Mouse (Mus musculus): ENCODE data around the gene Slc37a2. TPM values are rescaled to one million over a fixed set of nuclear protein-coding genes. Genes with fewer than 3 reads are reported as not detected.

The Slc37a2 gene
- polyA plus RNA-seq, 1 experiment from 2014 or later = 3.1 TPM

DNA sequence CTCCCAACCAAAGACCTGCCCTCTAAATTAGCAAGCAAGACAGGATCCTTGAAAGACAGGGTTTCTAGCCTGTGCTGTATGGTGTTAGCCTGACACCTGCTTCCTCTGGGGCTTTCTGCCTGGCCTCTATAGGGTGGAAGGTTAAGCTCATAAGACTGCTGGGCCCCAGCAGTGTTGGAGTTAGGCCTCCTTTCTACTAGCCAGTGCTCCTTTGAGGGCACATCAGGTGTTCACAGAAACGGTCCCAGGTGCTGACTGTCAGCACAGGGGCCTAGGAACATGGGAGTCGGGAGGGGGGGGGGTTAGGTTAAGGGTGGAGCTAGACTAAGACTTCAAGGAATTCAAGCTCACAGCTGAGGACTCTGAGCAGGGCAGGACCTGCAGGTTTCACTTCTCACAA, 10.1 kb downstream of the Slc37a2 start:
- peak; percentile 65 for ATAC-seq
- H3K27me3 ChIP-seq (replicated peaks) = no peaks in the 10 kb centered on the region
- WGBS = 44% methylated on average over 2 of the region's 2 CpGs
- H3K4me3 ChIP-seq (replicated peaks) = no peak overlapping the region
- H3K9me3 ChIP-seq = no peaks in the 10 kb centered on the region
- H3K36me3 ChIP-seq = no peaks in the 10 kb centered on the region
- H3K4me2 ChIP-seq (replicated peaks) = no peak overlapping the region
- H3K27ac ChIP-seq = peak overlapping the region; percentile 44
- H3K4me1 ChIP-seq (replicated peaks) = 0 out of 2 replicates have a peak, but pooled peaks cover 12% of the 10 kb centered on the region
- H3K9ac ChIP-seq = no peak overlapping the region

- Histone ChIP-seq H3K9ac (no peak overlapping the region), H3K27me3 (replicated peaks) (no peaks in the 10 kb centered on the region), H3K4me1 (replicated peaks) (0 out of 2 replicates have a peak, but pooled peaks cover 12% of the 10 kb centered on the region), H3K36me3 (no peaks in the 10 kb centered on the region), H3K27ac (no peak overlapping the region), H3K4me2 (replicated peaks) (no peak overlapping the region), H3K9me3 (no peaks in the 10 kb centered on the region), H3K4me3 (replicated peaks) (no peak overlapping the region)
- no peak for ATAC-seq
- WGBS = 53% methylated on average over 1 of the region's 1 CpGs
These were observed 10.9 kb downstream of the Slc37a2 start for GRCm38 (mm10) chr9:37244600-37244999.

- Histone ChIP-seq H3K4me1 (replicated peaks) (0 out of 2 replicates have a peak, but pooled peaks cover 6% of the 10 kb centered on the region), H3K27me3 (replicated peaks) (no peaks in the 10 kb centered on the region), H3K9me3 (no peaks in the 10 kb centered on the region), H3K36me3 (no peaks in the 10 kb centered on the region), H3K4me2 (replicated peaks) (no peak overlapping the region), H3K27ac (no peak overlapping the region), H3K4me3 (replicated peaks) (no peak overlapping the region), H3K9ac (no peak overlapping the region)
- WGBS = 89% methylated on average over 3 of the region's 3 CpGs
- ATAC-seq = no peak
These were observed 12.8 kb downstream of the Slc37a2 start for GRCm38 (mm10) chr9:37242764-37243163.

GRCm38 (mm10) chr9:37235951-37236737, 19.4 kb downstream of the Slc37a2 start:
- H3K4me2 ChIP-seq (replicated peaks) = no peak overlapping the region
- 47% methylated on average over 4 of the region's 4 CpGs for WGBS
- H3K27me3 ChIP-seq (replicated peaks) = no peaks in the 10 kb centered on the region
- no peak overlapping the region for H3K9ac ChIP-seq
- H3K4me3 ChIP-seq (replicated peaks) = no peak overlapping the region
- H3K36me3 ChIP-seq = no peaks in the 10 kb centered on the region
- H3K27ac ChIP-seq = peak overlapping the region; percentile 32
- ATAC-seq = peak; percentile 82
- H3K9me3 ChIP-seq = no peaks in the 10 kb centered on the region
- no peaks in the 10 kb centered on the region; the same call in 1 of the 2 replicates for H3K4me1 ChIP-seq (replicated peaks)

GRCm38 (mm10) chr9:37232201-37233195, 23.0 kb downstream of the Slc37a2 start:
- no peaks in the 10 kb centered on the region for H3K9me3 ChIP-seq
- no peak for ATAC-seq
- H3K4me3 ChIP-seq (replicated peaks) = no peak overlapping the region
- H3K9ac ChIP-seq = no peak overlapping the region
- WGBS = 63% methylated on average over 22 of the region's 22 CpGs
- no peaks in the 10 kb centered on the region for H3K36me3 ChIP-seq
- no peaks in the 10 kb centered on the region for H3K27me3 ChIP-seq (replicated peaks)
- H3K4me2 ChIP-seq (replicated peaks) = no peak overlapping the region
- no peaks in the 10 kb centered on the region; the same call in 1 of the 2 replicates for H3K4me1 ChIP-seq (replicated peaks)
- H3K27ac ChIP-seq = no peak overlapping the region

DNA sequence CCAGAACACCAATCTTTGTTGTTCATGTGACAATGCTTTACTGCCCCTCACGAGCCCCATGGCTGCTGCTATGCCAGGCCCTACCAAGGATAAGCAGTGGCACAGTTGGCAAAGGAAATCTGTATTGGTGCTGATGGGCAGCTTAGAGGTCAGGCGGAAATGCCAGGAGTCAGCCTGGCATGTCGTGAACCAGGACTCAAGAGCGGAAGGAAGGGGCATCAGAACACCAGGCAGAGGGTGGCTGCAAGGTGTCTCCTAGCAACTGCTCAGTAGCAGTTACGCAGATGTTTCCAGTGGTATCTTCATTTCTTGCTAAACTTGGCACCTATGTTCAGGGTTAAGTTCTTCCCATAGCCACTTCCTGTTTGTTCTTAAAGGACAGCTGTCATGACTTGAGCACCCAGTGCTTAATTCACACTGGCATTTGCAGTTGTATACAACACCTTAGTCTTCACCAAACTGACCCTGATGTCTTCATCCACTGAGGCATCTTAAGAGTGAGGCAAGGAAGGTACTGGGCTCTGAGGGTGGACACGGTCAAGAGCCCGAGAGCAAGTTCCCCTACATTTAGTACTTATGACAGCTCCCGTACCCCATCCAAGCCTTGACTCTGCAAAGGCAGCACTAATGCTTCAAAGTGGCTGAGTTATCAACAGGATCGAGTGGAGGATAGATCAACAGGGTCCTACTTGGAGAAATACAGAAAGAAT, 24.9 kb downstream of the Slc37a2 start:
- no peaks in the 10 kb centered on the region for H3K36me3 ChIP-seq
- H3K9ac ChIP-seq = no peak overlapping the region
- no peak overlapping the region for H3K4me2 ChIP-seq (replicated peaks)
- H3K4me3 ChIP-seq (replicated peaks) = no peak overlapping the region
- WGBS = 94% methylated on average over 9 of the region's 9 CpGs
- no peaks in the 10 kb centered on the region for H3K27me3 ChIP-seq (replicated peaks)
- no peaks in the 10 kb centered on the region for H3K4me1 ChIP-seq (replicated peaks)
- no peak overlapping the region for H3K27ac ChIP-seq
- ATAC-seq = no peak
- no peaks in the 10 kb centered on the region for H3K9me3 ChIP-seq

GRCm38 (mm10) chr9:37229880-37230325, 25.6 kb downstream of the Slc37a2 start:
- Histone ChIP-seq H3K4me1 (replicated peaks) (no peaks in the 10 kb centered on the region), H3K4me2 (replicated peaks) (no peak overlapping the region), H3K9ac (no peak overlapping the region), H3K27me3 (replicated peaks) (no peaks in the 10 kb centered on the region), H3K4me3 (replicated peaks) (no peak overlapping the region), H3K27ac (no peak overlapping the region), H3K9me3 (no peaks in the 10 kb centered on the region), H3K36me3 (no peaks in the 10 kb centered on the region)
- ATAC-seq = peak; percentile 72
- 0% methylated on average over 1 of the region's 1 CpGs for WGBS

DNA sequence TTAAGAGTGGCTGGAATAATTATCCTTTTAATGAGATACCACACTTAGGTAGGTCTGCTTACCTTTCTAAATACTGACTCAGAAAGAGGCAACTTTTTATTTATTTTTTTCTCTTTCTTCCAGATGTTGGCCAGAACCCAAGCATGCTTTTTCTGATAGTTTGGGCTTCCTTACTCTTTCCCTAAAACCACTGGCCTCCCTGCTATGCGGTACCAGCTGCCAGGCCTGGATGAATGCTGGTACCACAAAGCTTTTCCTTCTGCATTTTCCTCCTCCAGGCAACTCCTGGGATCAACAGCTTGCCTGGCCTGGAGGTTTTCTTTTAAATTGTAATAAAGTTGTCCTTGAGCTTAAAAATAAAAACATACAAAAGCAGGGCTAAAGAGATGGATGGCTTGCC, 30.0 kb downstream of the Slc37a2 start:
- Histone ChIP-seq H3K9me3 (no peaks in the 10 kb centered on the region), H3K27me3 (replicated peaks) (no peaks in the 10 kb centered on the region), H3K4me3 (replicated peaks) (no peak overlapping the region), H3K4me1 (replicated peaks) (no peaks in the 10 kb centered on the region), H3K9ac (no peak overlapping the region), H3K36me3 (no peaks in the 10 kb centered on the region), H3K4me2 (replicated peaks) (no peak overlapping the region), H3K27ac (no peak overlapping the region)
- no peak for ATAC-seq
- WGBS = 92% methylated on average over 1 of the region's 1 CpGs

DNA sequence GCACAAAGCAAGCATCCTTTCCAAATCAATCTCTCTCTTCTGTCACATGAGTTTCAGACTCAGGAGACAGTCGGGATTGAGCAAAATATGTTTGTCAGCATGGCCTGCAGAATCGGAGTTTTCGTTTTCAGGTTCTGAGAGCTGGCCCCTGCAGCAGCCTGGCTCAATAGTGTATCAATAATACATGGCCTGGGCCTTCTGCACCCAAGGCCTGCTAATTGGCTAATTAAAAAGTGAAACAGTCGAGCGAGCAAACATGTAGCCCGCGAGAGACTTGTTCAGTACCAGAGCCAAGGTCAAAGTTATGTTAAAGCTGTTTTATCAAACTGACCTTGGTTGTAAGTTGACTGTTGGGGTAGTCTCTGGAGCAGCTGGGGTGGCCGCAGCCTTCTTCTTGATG, 34.8 kb downstream of the Slc37a2 start:
- no peaks in the 10 kb centered on the region for H3K27me3 ChIP-seq (replicated peaks)
- no peak overlapping the region for H3K4me3 ChIP-seq (replicated peaks)
- ATAC-seq = no peak
- H3K9ac ChIP-seq = no peak overlapping the region
- H3K4me2 ChIP-seq (replicated peaks) = no peak overlapping the region
- no peaks in the 10 kb centered on the region for H3K9me3 ChIP-seq
- no peaks in the 10 kb centered on the region for H3K4me1 ChIP-seq (replicated peaks)
- H3K36me3 ChIP-seq = no peaks in the 10 kb centered on the region
- no peak overlapping the region for H3K27ac ChIP-seq
- WGBS = 79% methylated on average over 8 of the region's 8 CpGs

DNA sequence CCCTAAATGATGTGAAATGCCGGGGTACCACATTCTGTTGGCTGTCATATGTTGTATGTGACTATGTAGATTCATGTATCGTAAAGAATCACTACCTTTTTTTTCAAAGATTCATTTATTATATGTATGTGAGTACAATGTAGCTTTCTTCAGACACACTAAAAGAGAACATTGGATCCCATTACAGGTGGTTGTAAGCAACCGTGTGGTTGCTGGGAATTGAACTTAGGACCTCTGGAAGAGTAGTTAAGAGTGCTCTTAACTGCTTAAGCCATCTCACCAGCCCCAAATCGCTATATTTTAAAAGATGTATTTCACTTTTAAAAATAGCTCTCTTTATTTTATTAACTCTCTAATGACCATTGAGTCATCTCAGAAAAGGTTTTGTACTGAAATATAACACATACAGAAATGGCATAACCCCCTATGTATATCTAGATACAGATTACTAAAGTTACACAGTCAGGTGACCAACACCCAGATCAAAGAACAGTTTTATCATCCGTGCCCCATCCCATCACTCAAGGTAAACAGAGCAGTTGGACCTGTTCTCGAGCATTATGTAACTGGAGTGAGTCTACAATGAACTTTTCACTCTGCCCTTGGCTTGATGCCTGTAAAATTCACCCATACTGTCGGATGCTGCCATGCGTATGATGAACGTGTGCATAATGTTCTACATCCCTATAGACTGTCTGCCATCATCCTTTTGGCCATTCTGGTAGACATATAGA, 41.0 kb downstream of the Slc37a2 start:
- Histone ChIP-seq H3K9me3 (no peaks in the 10 kb centered on the region), H3K4me1 (replicated peaks) (no peaks in the 10 kb centered on the region), H3K9ac (no peak overlapping the region), H3K27ac (no peak overlapping the region), H3K27me3 (replicated peaks) (no peaks in the 10 kb centered on the region), H3K4me2 (replicated peaks) (no peak overlapping the region), H3K4me3 (replicated peaks) (no peak overlapping the region), H3K36me3 (no peaks in the 10 kb centered on the region)
- WGBS = 71% methylated on average over 9 of the region's 9 CpGs
- peak; percentile 79 for ATAC-seq

DNA sequence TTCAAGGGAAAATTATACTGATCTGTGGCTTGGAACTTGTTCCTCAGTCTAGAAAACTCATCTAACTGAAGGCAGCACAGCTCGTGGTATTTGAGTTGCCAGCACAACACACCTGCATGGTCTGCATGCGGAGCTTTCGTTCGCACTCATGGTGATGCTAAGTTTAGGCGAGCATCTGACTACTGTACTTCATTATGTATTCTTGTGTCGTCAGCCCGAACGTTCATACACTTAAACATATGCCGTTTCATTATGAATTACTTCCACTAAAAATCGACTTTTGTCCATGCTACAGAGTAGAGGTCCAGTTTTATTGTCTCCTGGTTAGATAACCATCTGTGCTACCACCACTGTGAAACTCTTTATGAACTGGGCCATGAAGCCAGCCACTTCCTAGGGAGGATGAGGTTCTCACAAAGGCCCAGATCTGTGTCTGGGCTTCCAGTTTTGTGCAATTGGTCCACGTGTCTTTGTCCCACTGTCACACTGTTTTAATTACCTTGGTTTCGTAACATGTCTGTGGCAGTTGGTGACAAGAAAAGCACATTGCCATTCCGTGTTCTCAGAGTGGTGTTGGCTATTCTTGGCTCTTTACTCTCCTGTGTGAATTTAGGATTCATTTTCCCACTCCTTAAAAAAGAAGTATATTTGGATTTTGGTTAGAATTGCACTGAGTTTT, 42.3 kb downstream of the Slc37a2 start:
- whole genome bisulfite sequencing = 84% methylated on average over 13 of the region's 13 CpGs
- ATAC-seq = no peak
- H3K27ac ChIP-seq = no peak overlapping the region

More for the DNA sequence above, 42.3 kb downstream of the Slc37a2 start:
- Histone ChIP-seq H3K9me3 (no peaks in the 10 kb centered on the region), H3K27me3 (replicated peaks) (no peaks in the 10 kb centered on the region), H3K9ac (no peak overlapping the region), H3K4me2 (replicated peaks) (no peak overlapping the region), H3K36me3 (no peaks in the 10 kb centered on the region), H3K4me1 (replicated peaks) (0 out of 2 replicates have a peak, but pooled peaks cover 6% of the 10 kb centered on the region), H3K4me3 (replicated peaks) (no peak overlapping the region)
